In genomic region chr12:98956951-98957350, GRCm38 (mm10) we compare ENCODE assay signal across 11 mouse cellular contexts.
"Had no signal": no experiment of that assay in that cellular context is flagged by ENCODE, and none has a peak within 500 bp of the region (broad histone marks: within the 10 kb centered on the region; RNA-seq: fewer than 3 reads in every experiment).

No protein-coding gene starts in this region.

- ATAC-seq: lung, postnatal 0 days; midbrain, embryonic 13.5 days had no signal

- H3K4me3 ChIP-seq: left cerebral cortex, adult 2 months; limb, embryonic 10.5 days; liver, embryonic 15.5 days; midbrain, embryonic 13.5 days had no signal

- DNase-seq: kidney, postnatal 10 days; kidney, postnatal 4 days; lung, adult 2 months; lung, postnatal 36 days; thymus, postnatal 4 days had no signal

- H3K4me1 ChIP-seq: liver, embryonic 15.5 days; midbrain, embryonic 13.5 days had no signal

- H3K4me2 ChIP-seq: liver, embryonic 11.5 days; liver, embryonic 15.5 days; midbrain, embryonic 13.5 days had no signal

- H3K9me3 ChIP-seq: limb, embryonic 10.5 days; liver, embryonic 15.5 days; midbrain, embryonic 13.5 days had no signal

- H3K27me3 ChIP-seq: liver, embryonic 15.5 days; midbrain, embryonic 13.5 days had no signal

- H3K9ac ChIP-seq: liver, embryonic 15.5 days; midbrain, embryonic 13.5 days had no signal

- H3K27ac ChIP-seq: left cerebral cortex, adult 2 months; limb, embryonic 10.5 days; liver, embryonic 15.5 days; midbrain, embryonic 13.5 days had no signal

- H3K36me3 ChIP-seq: limb, embryonic 10.5 days; liver, embryonic 15.5 days had no signal
